Mouse (Mus musculus) C2C12 (cell line): ENCODE results near the gene Nme7. TPM values are rescaled to one million over a fixed set of nuclear protein-coding genes. Genes with fewer than 3 reads are reported as not detected.

Experiments
- H3K27me3 ChIP-seq: one replicate; pipeline ENCODE4 v1.6.1; 2011; ENCODE audit not compliant: control insufficient read depth, insufficient read depth, insufficient read length
- H3K36me3 ChIP-seq: one replicate; pipeline ENCODE4 v1.6.1; 2011; ENCODE audit not compliant: control insufficient read depth, insufficient read depth
- H3K4me3 ChIP-seq: one replicate; pipeline ENCODE4 v1.5.1; 2011; ENCODE audit warnings: mild to moderate bottlenecking, control low read depth; ENCODE audit not compliant: poor library complexity, insufficient read depth, severe bottlenecking
- H3K79me2 ChIP-seq: one replicate; pipeline ENCODE4 v1.6.1; 2011; ENCODE audit not compliant: control insufficient read depth, insufficient read depth
- H3K79me3 ChIP-seq: one replicate; pipeline ENCODE4 v1.6.1; 2011; ENCODE audit warnings: low read depth, control low read depth
- H3ac ChIP-seq: one replicate; pipeline ENCODE3; 2011; ENCODE audit warnings: low read depth; ENCODE audit not compliant: control insufficient read depth, insufficient read length
- CEBPB ChIP-seq: IDR thresholded peaks from one replicate; pipeline ENCODE4 v1.6.1; 2011; ENCODE audit warnings: low read depth, mild to moderate bottlenecking, control low read depth, moderate library complexity
- CTCF ChIP-seq: IDR thresholded peaks from one replicate; pipeline ENCODE4 v1.5.1; 2011; ENCODE audit not compliant: control insufficient read depth, insufficient read depth, insufficient read length
- FOSL1 ChIP-seq: IDR thresholded peaks from one replicate; pipeline ENCODE4 v1.8.0; 2011; ENCODE audit warnings: mild to moderate bottlenecking, low read length; ENCODE audit not compliant: poor library complexity, insufficient read depth, severe bottlenecking
- MAX ChIP-seq: IDR thresholded peaks from one replicate; pipeline ENCODE4 v1.6.1; 2011; ENCODE audit warnings: mild to moderate bottlenecking, control low read depth
- MYOD1 ChIP-seq: IDR thresholded peaks from one replicate; pipeline ENCODE4 v1.6.1; 2011; ENCODE audit warnings: low read depth; ENCODE audit not compliant: control insufficient read depth, insufficient read length
- MYOG ChIP-seq: IDR thresholded peaks from one replicate; pipeline ENCODE4 v1.6.1; 2011; ENCODE audit not compliant: control insufficient read depth, insufficient read length; ENCODE audit errors: extremely low read depth
- USF1 ChIP-seq: IDR thresholded peaks from one replicate; pipeline ENCODE4 v1.6.1; 2011; ENCODE audit warnings: low read depth, mild to moderate bottlenecking, control low read depth, moderate library complexity
- polyA plus RNA-seq: library from polyadenylated mRNA; unstranded; fragments of >200 nt; fragmentation: generic; extraction: Trizol; gene quantifications from one replicate; pipeline ENCODE4 v1.2.1, GENCODE M21; 2012; ENCODE audit warnings: missing spikeins

The Nme7 gene
- polyA plus RNA-seq, 1 experiment, result 19.0 TPM

DNA sequence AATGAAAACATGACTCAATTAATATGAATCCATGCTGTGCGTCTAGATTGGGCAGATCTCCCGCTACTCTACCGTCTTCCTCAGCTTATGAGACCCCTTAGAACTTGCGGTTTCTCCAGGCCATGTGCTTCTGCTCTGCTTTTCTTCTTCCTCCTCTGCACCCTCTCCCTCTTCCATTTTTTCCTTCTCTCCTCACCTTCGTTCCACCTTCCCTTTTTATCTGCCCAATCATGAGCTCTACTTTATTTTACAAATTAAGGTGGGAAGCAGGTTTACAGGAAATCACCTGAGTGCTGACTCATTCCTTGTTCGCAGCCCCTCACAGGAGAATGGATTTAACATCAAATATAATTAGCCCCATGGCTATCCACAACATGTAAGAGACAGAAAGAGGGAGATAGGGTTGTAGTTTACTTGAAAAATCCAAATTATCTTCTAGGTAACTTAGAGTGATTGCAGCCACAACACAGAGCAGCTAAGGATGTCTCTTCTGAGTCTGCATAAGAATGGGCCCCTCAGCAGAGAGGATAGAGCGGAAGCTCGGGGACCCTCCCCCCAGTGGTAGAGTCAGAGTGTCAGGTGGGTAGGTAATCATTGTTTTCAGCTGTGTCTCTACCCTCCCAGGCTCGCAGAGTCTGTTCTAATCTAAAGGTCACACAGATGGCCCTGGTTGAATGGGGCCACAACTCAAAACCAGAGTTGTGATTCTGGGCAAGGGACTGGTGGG lies 73.0 kb downstream of the Nme7 start:
- Histone ChIP-seq H3K4me3 (no peak overlapping the region), H3K36me3 (no peaks in the 10 kb centered on the region), H3ac (no peak overlapping the region), H3K79me3 (no peaks in the 10 kb centered on the region), H3K79me2 (no peaks in the 10 kb centered on the region), H3K27me3 (no peaks in the 10 kb centered on the region)
- TF ChIP-seq CTCF (no peak), FOSL1 (no peak), MYOD1 (no peak), MAX (no peak), MYOG (no peak), USF1 (no peak), CEBPB (no peak)

DNA sequence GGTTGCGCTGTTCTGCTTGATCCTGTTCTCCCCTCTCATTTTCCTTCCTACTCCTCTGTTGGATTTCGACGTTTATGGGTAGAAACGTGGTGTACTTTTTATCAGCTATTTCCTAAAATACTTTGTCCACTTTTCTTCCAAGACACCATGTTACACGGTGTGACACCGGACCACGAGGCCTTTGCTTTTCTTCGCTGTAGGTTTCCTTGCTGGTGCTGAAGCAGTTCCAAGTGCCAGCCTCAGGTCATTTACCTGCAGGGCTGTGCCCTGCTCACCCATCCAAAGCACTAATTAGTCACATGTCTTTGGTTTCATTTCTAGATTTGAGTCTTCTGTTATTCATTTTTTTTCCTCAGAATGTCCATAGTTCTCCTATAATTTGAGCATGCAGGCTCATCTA lies 79.7 kb downstream of the Nme7 start:
- no peaks in the 10 kb centered on the region for H3K27me3 ChIP-seq
- TF ChIP-seq USF1 (no peak), FOSL1 (no peak), CTCF (no peak), MAX (no peak), MYOD1 (no peak), MYOG (no peak), CEBPB (no peak)
- H3K4me3 ChIP-seq, result no peak overlapping the region
- no peaks in the 10 kb centered on the region for H3K79me3 ChIP-seq
- no peaks in the 10 kb centered on the region for H3K79me2 ChIP-seq
- peaks cover 15% of the 10 kb centered on the region for H3K36me3 ChIP-seq
- H3ac ChIP-seq, result no peak overlapping the region

- Histone ChIP-seq H3K79me3 (no peaks in the 10 kb centered on the region), H3K4me3 (no peak overlapping the region)
- TF ChIP-seq USF1 (no peak), CEBPB (no peak), MYOD1 (no peak), MYOG (no peak), MAX (no peak), CTCF (no peak), FOSL1 (no peak)
These were observed 80.4 kb downstream of the Nme7 start for GRCm38 (mm10) chr1:164384354-164384753.

GRCm38 (mm10) chr1:164384972-164385371 lies 81.1 kb downstream of the Nme7 start:
- Histone ChIP-seq H3K27me3 (no peaks in the 10 kb centered on the region), H3K36me3 (peaks cover 15% of the 10 kb centered on the region), H3K79me2 (no peaks in the 10 kb centered on the region), H3ac (no peak overlapping the region), H3K4me3 (no peak overlapping the region), H3K79me3 (no peaks in the 10 kb centered on the region)
- no peak for TF ChIP-seq MYOG
- TF ChIP-seq FOSL1, result no peak
- TF ChIP-seq MAX, result no peak
- no peak for TF ChIP-seq USF1
- no peak for TF ChIP-seq MYOD1
- no peak for TF ChIP-seq CTCF
- TF ChIP-seq CEBPB, result no peak

More at GRCm38 (mm10) chr1:164384354-164384753, 80.4 kb downstream of the Nme7 start:
- no peak overlapping the region for H3ac ChIP-seq
- H3K79me2 ChIP-seq, result no peaks in the 10 kb centered on the region
- H3K27me3 ChIP-seq, result no peaks in the 10 kb centered on the region
- peaks cover 15% of the 10 kb centered on the region for H3K36me3 ChIP-seq

DNA sequence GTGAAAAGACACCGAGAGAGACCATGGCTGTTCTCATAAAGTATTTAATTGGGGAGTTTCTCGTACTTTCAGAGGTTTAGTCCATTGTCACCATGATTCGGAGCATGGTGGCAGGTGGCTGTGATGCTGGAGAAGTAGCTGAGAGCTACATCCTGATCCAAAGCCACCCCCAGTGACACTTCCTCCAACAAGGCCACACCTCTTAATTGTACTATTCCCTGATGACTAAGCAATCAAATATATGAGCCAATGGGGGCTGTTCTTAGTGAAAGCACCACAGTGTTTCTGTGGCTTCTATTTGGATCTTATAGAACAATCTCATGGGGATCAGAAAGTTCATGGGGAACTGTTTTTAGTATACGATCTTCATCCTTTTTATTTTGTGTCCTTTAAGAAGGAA lies 85.8 kb downstream of the Nme7 start:
- H3K27me3 ChIP-seq, result no peaks in the 10 kb centered on the region
- no peak for TF ChIP-seq USF1
- TF ChIP-seq MAX, result no peak
- no peak for TF ChIP-seq CTCF
- no peak for TF ChIP-seq MYOG
- TF ChIP-seq MYOD1, result no peak

More for the DNA sequence above, 85.8 kb downstream of the Nme7 start:
- no peak overlapping the region for H3ac ChIP-seq
- no peak overlapping the region for H3K4me3 ChIP-seq
- H3K79me2 ChIP-seq, result no peaks in the 10 kb centered on the region
- H3K79me3 ChIP-seq, result no peaks in the 10 kb centered on the region
- peaks cover 11% of the 10 kb centered on the region for H3K36me3 ChIP-seq
